In genomic region chr5:64095342-64095993, GRCm38 (mm10) we compare ENCODE assay signal across 14 mouse cellular contexts. TPM values are rescaled to one million over a fixed set of nuclear protein-coding genes. Genes with fewer than 3 reads are reported as not detected.
DNase-seq lines count a peak whose midpoint lies in the region; ATAC-seq and TF ChIP-seq lines count a peak whose summit lies in the region.
"Had no signal": no experiment of that assay in that cellular context is flagged by ENCODE, and none has a peak within 500 bp of the region (broad histone marks: within the 10 kb centered on the region; RNA-seq: fewer than 3 reads in every experiment).

No protein-coding gene starts in this region.

- H3K27ac ChIP-seq in heart, embryonic 11.5 days (ENCODE audit: low read depth, low read length) = no peak overlapping the region
- H3K27ac ChIP-seq in liver, embryonic 12.5 days = peak overlapping the region; percentile 73
- no peak overlapping the region; the same call in 1 of the 2 replicates for H3K27ac ChIP-seq in stomach, postnatal 0 days (replicated peaks)
- no peak overlapping the region for H3K27ac ChIP-seq in forebrain, embryonic 12.5 days
- H3K27ac ChIP-seq: limb, embryonic 15.5 days had no signal

- DNase-seq in heart, postnatal 4 days = no peak
- DNase-seq in thymus, postnatal 4 days = peak; percentile 24
- no peak for DNase-seq in thymus, postnatal 10 days (ENCODE audit: low spot score in 2 of 2)
- DNase-seq in stomach, postnatal 0 days (ENCODE audit: low spot score) = peak; percentile 32
- DNase-seq in B cell, adult 2 months = no peak
- DNase-seq: cerebellum, adult 9-10 months; forebrain, postnatal 0 days; gastrocnemius, postnatal 10 days; kidney, adult 2 months; right cerebral cortex, postnatal 14 days had no signal

- no peak overlapping the region for H3K9ac ChIP-seq in heart, embryonic 11.5 days (ENCODE audit: low read depth, low read length)
- peak overlapping the region; percentile 27; the same call in 1 of the 2 replicates for H3K9ac ChIP-seq in liver, embryonic 12.5 days
- H3K9ac ChIP-seq in stomach, postnatal 0 days (ENCODE audit: low read length) = no peak overlapping the region
- H3K9ac ChIP-seq in forebrain, embryonic 12.5 days = no peak overlapping the region
- H3K9ac ChIP-seq: forebrain, postnatal 0 days; limb, embryonic 15.5 days had no signal

- no peak for ATAC-seq in heart, embryonic 11.5 days (replicated peaks; ENCODE audit: insufficient number of reproducible peaks, low FRiP score, low TSS enrichment)
- ATAC-seq in liver, embryonic 12.5 days = peak; percentile 54
- peak; percentile 50; the same call in 1 of the 2 replicates for ATAC-seq in stomach, postnatal 0 days (ENCODE audit: low FRiP score, low TSS enrichment)
- ATAC-seq in forebrain, embryonic 12.5 days (ENCODE audit: low FRiP score) = no peak
- ATAC-seq: forebrain, postnatal 0 days had no signal

- no peaks in the 10 kb centered on the region for H3K36me3 ChIP-seq in heart, embryonic 11.5 days (ENCODE audit: control insufficient read depth, insufficient read depth, low read length)
- peaks cover 23% of the 10 kb centered on the region for H3K36me3 ChIP-seq in liver, embryonic 12.5 days
- no peaks in the 10 kb centered on the region for H3K36me3 ChIP-seq in stomach, postnatal 0 days (ENCODE audit: control insufficient read depth, insufficient read depth, low read length)
- H3K36me3 ChIP-seq in forebrain, embryonic 12.5 days (replicated peaks) = 0 out of 2 replicates have a peak, but pooled peaks cover 10% of the 10 kb centered on the region

- TF ChIP-seq CTCF in stomach, postnatal 0 days (IDR thresholded peaks at IDR 0.05; ENCODE audit: low read depth) = no peak

- TF ChIP-seq EP300 in stomach, postnatal 0 days (optimal IDR thresholded peaks at IDR 0.05) = no peak

- H3K4me1 ChIP-seq in heart, embryonic 11.5 days (ENCODE audit: control insufficient read depth, insufficient read depth, low read length) = peaks cover 12% of the 10 kb centered on the region; the same call in 1 of the 2 replicates
- H3K4me1 ChIP-seq in liver, embryonic 12.5 days = peaks cover 44% of the 10 kb centered on the region
- H3K4me1 ChIP-seq in stomach, postnatal 0 days (replicated peaks; ENCODE audit: control insufficient read depth, insufficient read depth) = peaks cover 6% of the 10 kb centered on the region
- H3K4me1 ChIP-seq in forebrain, embryonic 12.5 days = peaks cover 11% of the 10 kb centered on the region

- H3K4me3 ChIP-seq in heart, embryonic 11.5 days (ENCODE audit: low read depth, low read length) = no peak overlapping the region
- 0 out of 2 replicates have a peak overlapping the region, but pooled peaks have one; percentile 4 for H3K4me3 ChIP-seq in liver, embryonic 12.5 days
- H3K4me3 ChIP-seq in stomach, postnatal 0 days (ENCODE audit: low read depth, low read length) = no peak overlapping the region
- no peak overlapping the region for H3K4me3 ChIP-seq in forebrain, embryonic 12.5 days (replicated peaks)
- H3K4me3 ChIP-seq: limb, embryonic 15.5 days had no signal

- no peaks in the 10 kb centered on the region for H3K9me3 ChIP-seq in heart, embryonic 11.5 days (replicated peaks; ENCODE audit: control insufficient read depth, low read length)
- no peaks in the 10 kb centered on the region for H3K9me3 ChIP-seq in liver, embryonic 12.5 days (replicated peaks)
- H3K9me3 ChIP-seq in stomach, postnatal 0 days (ENCODE audit: control insufficient read depth, low read length) = no peaks in the 10 kb centered on the region
- no peaks in the 10 kb centered on the region for H3K9me3 ChIP-seq in forebrain, embryonic 12.5 days
- H3K9me3 ChIP-seq: limb, embryonic 15.5 days had no signal

- WGBS in heart, embryonic 11.5 days (ENCODE audit: insufficient replicate concordance) = 46% methylated on average over 5 of the region's 5 CpGs
- WGBS in liver, embryonic 12.5 days (ENCODE audit: insufficient replicate concordance) = 20% methylated on average over 5 of the region's 5 CpGs
- 58% methylated on average over 5 of the region's 5 CpGs for WGBS in stomach, postnatal 0 days
- 87% methylated on average over 5 of the region's 5 CpGs for WGBS in forebrain, embryonic 12.5 days

- peak overlapping the region; percentile 11; the same call in 1 of the 2 replicates for H3K4me2 ChIP-seq in heart, embryonic 11.5 days
- H3K4me2 ChIP-seq in liver, embryonic 12.5 days = peak overlapping the region; percentile 95
- no peak overlapping the region for H3K4me2 ChIP-seq in stomach, postnatal 0 days (replicated peaks; ENCODE audit: low read depth)
- H3K4me2 ChIP-seq in forebrain, embryonic 12.5 days = no peak overlapping the region
- H3K4me2 ChIP-seq: limb, embryonic 15.5 days had no signal

- no peaks in the 10 kb centered on the region for H3K27me3 ChIP-seq in heart, embryonic 11.5 days (ENCODE audit: control insufficient read depth, insufficient read depth, low read length)
- no peaks in the 10 kb centered on the region for H3K27me3 ChIP-seq in liver, embryonic 12.5 days (replicated peaks)
- no peaks in the 10 kb centered on the region for H3K27me3 ChIP-seq in stomach, postnatal 0 days (ENCODE audit: control insufficient read depth, insufficient read depth, low read length)
- no peaks in the 10 kb centered on the region for H3K27me3 ChIP-seq in forebrain, embryonic 12.5 days
- H3K27me3 ChIP-seq: limb, embryonic 15.5 days had no signal

RNA-seq across cellular contexts. Expression of gene Pgm2, which starts 2.7 kb away (rescaled TPM):
- polyA plus RNA-seq in heart, embryonic 11.5 days (2014; fragmentation: Nextera tagmentation; extraction: Ambion mirVana) = 18.1 and 20.2 TPM in 2 replicates
- total RNA-seq in heart, postnatal 4 days (2021) = 10 to 100 TPM; 13.2 to 14.5 TPM
- polyA plus RNA-seq in liver, embryonic 12.5 days (2016; fragmentation: Nextera tagmentation; extraction: Ambion mirVana) = 32.3 and 34.3 TPM in 2 replicates
- 33.8 and 34.3 TPM in 2 replicates for polyA plus RNA-seq in stomach, postnatal 0 days (2015; fragmentation: Nextera tagmentation; extraction: Ambion mirVana)
- polyA plus RNA-seq in forebrain, embryonic 12.5 days (2016; fragmentation: Nextera tagmentation; extraction: Ambion mirVana) = 30.7 and 31.5 TPM in 2 replicates

Comparison
In these comparisons a context has a peak if more than half of its experiments do, and no peak if none do; other contexts are left out.
1. DNase-seq: peak in thymus, postnatal 4 days (single experiment) and stomach, postnatal 0 days (single experiment); none in heart, postnatal 4 days (single experiment), thymus, postnatal 10 days (0 of 2) and B cell, adult 2 months (0 of 2).
2. ATAC-seq: peak in liver, embryonic 12.5 days (single experiment) and stomach, postnatal 0 days (single experiment); none in heart, embryonic 11.5 days (single experiment) and forebrain, embryonic 12.5 days (single experiment).
3. H3K4me2 ChIP-seq: peak in heart, embryonic 11.5 days (single experiment) and liver, embryonic 12.5 days (single experiment); none in stomach, postnatal 0 days (single experiment) and forebrain, embryonic 12.5 days (single experiment).